Comparison of ENCODE assay signal across 8 mouse cellular contexts in genomic region chr12:36317820-36318135, GRCm38 (mm10). TPM values are rescaled to one million over a fixed set of nuclear protein-coding genes. Genes with fewer than 3 reads are reported as not detected.
A peak's percentile ranks its signal among the peaks of the same experiment; 100 is the strongest.
DNase-seq lines count a peak whose midpoint lies in the region; ATAC-seq lines count a peak whose summit lies in the region.

No protein-coding gene starts in this region.

- peak overlapping the region; percentile 84 for H3K4me2 ChIP-seq in heart, embryonic 15.5 days
- peak overlapping the region; percentile 61; the same call in 1 of the 2 replicates for H3K4me2 ChIP-seq in forebrain, embryonic 11.5 days (ENCODE audit: low read depth, low read length, severe bottlenecking)
- H3K4me2 ChIP-seq in midbrain, embryonic 14.5 days (ENCODE audit: low read length), result peak overlapping the region; percentile 91

- H3K9me3 ChIP-seq in heart, embryonic 15.5 days (replicated peaks), result no peaks in the 10 kb centered on the region
- no peaks in the 10 kb centered on the region for H3K9me3 ChIP-seq in forebrain, embryonic 11.5 days (ENCODE audit: control insufficient read depth, low read length)
- no peaks in the 10 kb centered on the region for H3K9me3 ChIP-seq in midbrain, embryonic 14.5 days (ENCODE audit: control insufficient read depth, low read length)

- 24% methylated on average over 3 of the region's 3 CpGs for WGBS in heart, embryonic 15.5 days
- 15% methylated on average over 3 of the region's 3 CpGs for WGBS in forebrain, embryonic 11.5 days
- 22% methylated on average over 3 of the region's 3 CpGs for WGBS in midbrain, embryonic 14.5 days

- H3K4me1 ChIP-seq in heart, embryonic 15.5 days (replicated peaks), result peaks cover 3% of the 10 kb centered on the region; the same call in 1 of the 2 replicates
- no peaks in the 10 kb centered on the region; the same call in 1 of the 2 replicates for H3K4me1 ChIP-seq in forebrain, embryonic 11.5 days (replicated peaks; ENCODE audit: control insufficient read depth, insufficient read depth, low read length)
- no peaks in the 10 kb centered on the region for H3K4me1 ChIP-seq in midbrain, embryonic 14.5 days (ENCODE audit: control insufficient read depth, insufficient read depth, low read length)

- H3K27me3 ChIP-seq in heart, embryonic 15.5 days, result no peaks in the 10 kb centered on the region
- H3K27me3 ChIP-seq in forebrain, embryonic 11.5 days (ENCODE audit: control insufficient read depth, insufficient read depth, low read length), result no peaks in the 10 kb centered on the region
- H3K27me3 ChIP-seq in midbrain, embryonic 14.5 days (ENCODE audit: control insufficient read depth, insufficient read depth, low read length), result no peaks in the 10 kb centered on the region

- H3K9ac ChIP-seq in heart, embryonic 15.5 days, result no peak overlapping the region
- H3K9ac ChIP-seq in forebrain, embryonic 11.5 days (ENCODE audit: low read length), result no peak overlapping the region
- no peak overlapping the region for H3K9ac ChIP-seq in midbrain, embryonic 14.5 days (replicated peaks; ENCODE audit: low read length)

- DNase-seq in heart, adult 11 months, result no peak
- no peak for DNase-seq in forebrain, embryonic 11.5 days (ENCODE audit: low spot score)
- DNase-seq in kidney, adult 8-10 months, result peak; percentile 30 to 48
- DNase-seq in midbrain, embryonic 14.5 days, result no peak
- no peak for DNase-seq in c-Kit-positive CD71-positive TER-119-positive erythroid progenitor cells, embryonic 14.5 days (ENCODE audit: low spot score)
- no peak for DNase-seq in right cerebral cortex, postnatal 10 days (ENCODE audit: low spot score in 2 of 2)

- ATAC-seq in heart, embryonic 15.5 days (replicated peaks; ENCODE audit: insufficient number of reproducible peaks, insufficient read depth, low FRiP score, low read depth), result no peak
- ATAC-seq in forebrain, embryonic 11.5 days (replicated peaks; ENCODE audit: low FRiP score), result no peak
- no peak for ATAC-seq in midbrain, embryonic 14.5 days (ENCODE audit: low FRiP score, low TSS enrichment)
- no peak for ATAC-seq in inflammation-experienced regulatory T-cells, adult 6 months

- H3K36me3 ChIP-seq in heart, embryonic 15.5 days, result no peaks in the 10 kb centered on the region
- H3K36me3 ChIP-seq in forebrain, embryonic 11.5 days (ENCODE audit: control insufficient read depth, insufficient read depth, low read length), result no peaks in the 10 kb centered on the region
- H3K36me3 ChIP-seq in midbrain, embryonic 14.5 days (ENCODE audit: control insufficient read depth, insufficient read depth, low read length), result no peaks in the 10 kb centered on the region

- peak overlapping the region; percentile 55 for H3K4me3 ChIP-seq in heart, embryonic 15.5 days
- no peak overlapping the region for H3K4me3 ChIP-seq in forebrain, embryonic 11.5 days (ENCODE audit: low read depth, low read length)
- no peak overlapping the region for H3K4me3 ChIP-seq in midbrain, embryonic 14.5 days (replicated peaks; ENCODE audit: low read depth, low read length)

- H3K27ac ChIP-seq in heart, embryonic 15.5 days, result no peak overlapping the region
- H3K27ac ChIP-seq in forebrain, embryonic 11.5 days (ENCODE audit: low read depth, low read length), result no peak overlapping the region
- H3K27ac ChIP-seq in midbrain, embryonic 14.5 days (replicated peaks; ENCODE audit: low read depth, low read length), result no peak overlapping the region

RNA-seq across cellular contexts. Expression of gene Sostdc1, which starts 3.8 kb away (rescaled TPM):
- 0.94 and 3.0 TPM in 2 replicates for polyA plus RNA-seq in heart, embryonic 15.5 days (2015; fragmentation: Nextera tagmentation; extraction: Ambion mirVana)
- 9.5 and 9.7 TPM in 2 replicates for polyA plus RNA-seq in forebrain, embryonic 11.5 days (2014; fragmentation: Nextera tagmentation; extraction: Ambion mirVana)
- 4.8 and 6.6 TPM in 2 replicates for polyA plus RNA-seq in midbrain, embryonic 14.5 days (2014; fragmentation: Nextera tagmentation; extraction: Ambion mirVana)
- 10 to 100 TPM in 2 of 3 experiments, 1 to 10 TPM in 1; 6.9 to 75.9 (median 74.3) TPM for polyA plus RNA-seq in inflammation-experienced regulatory T-cells, adult 6 months (2017; shearing (Covaris generic))

Comparison
In these comparisons a context has a peak if more than half of its experiments do, and no peak if none do; other contexts are left out.
1. DNase-seq: peak in kidney, adult 8-10 months (2 of 2); none in heart, adult 11 months (single experiment), forebrain, embryonic 11.5 days (single experiment), midbrain, embryonic 14.5 days (single experiment), c-Kit-positive CD71-positive TER-119-positive erythroid progenitor cells, embryonic 14.5 days (single experiment) and right cerebral cortex, postnatal 10 days (0 of 2).
2. Peak in every context shown above with its lines, with median percentiles within 50 percentile points of each other: H3K4me2 ChIP-seq.